Mouse (Mus musculus): ENCODE measurements around the gene Rasa3. TPM values are rescaled to one million over a fixed set of nuclear protein-coding genes. Genes with fewer than 3 reads are reported as not detected.

The Rasa3 gene
- polyA plus RNA-seq, 1 experiment from 2014 or later, result 11.4 TPM

DNA sequence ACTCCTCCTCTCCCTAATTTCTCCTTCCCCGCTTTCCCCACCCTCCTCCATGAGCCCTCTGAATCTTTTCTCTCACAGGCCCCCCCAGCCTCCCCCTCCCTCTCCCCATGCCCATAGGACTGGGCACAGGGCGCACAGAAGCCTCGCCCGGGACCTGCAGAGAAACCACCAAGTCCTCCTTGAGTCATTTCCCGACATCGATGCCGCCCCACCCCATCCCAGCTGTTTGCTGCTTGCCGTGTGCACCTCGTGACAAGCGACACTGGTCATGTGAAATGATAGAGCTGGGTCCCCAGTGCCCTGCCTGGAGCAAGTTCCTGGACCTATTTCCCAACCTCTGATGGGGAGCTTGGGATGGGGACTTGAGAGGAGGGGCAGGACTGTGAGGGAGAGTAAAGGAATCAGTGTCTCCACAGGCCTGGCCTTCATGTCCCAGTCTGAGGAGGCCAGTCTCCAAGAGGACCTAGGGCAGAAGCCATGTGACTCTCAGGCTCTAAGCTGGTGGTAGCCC is 53.4 kb downstream of the Rasa3 start:
- Histone ChIP-seq H3K4me3 (ENCODE audit: low read depth, low read length) (no peak overlapping the region), H3K9ac (replicated peaks) (no peak overlapping the region), H3K27ac (ENCODE audit: low read depth) (0 out of 2 replicates have a peak overlapping the region, but pooled peaks have one; percentile 11), H3K4me1 (ENCODE audit: insufficient read depth) (peaks cover 10% of the 10 kb centered on the region), H3K4me2 (ENCODE audit: low read depth, low read length) (no peak overlapping the region), H3K27me3 (ENCODE audit: insufficient read depth, low read length) (no peaks in the 10 kb centered on the region), H3K9me3 (ENCODE audit: low read length) (no peaks in the 10 kb centered on the region), H3K36me3 (replicated peaks; ENCODE audit: insufficient read depth, low read length) (no peaks in the 10 kb centered on the region; the same call in 1 of the 2 replicates)
- DNase-seq (peak; percentile 46), ATAC-seq (peak; percentile 43)
- 46% methylated on average over 9 of the region's 10 CpGs for WGBS (ENCODE audit: insufficient replicate concordance)
- no peak for TF ChIP-seq EP300 (IDR thresholded peaks at IDR 0.05; ENCODE audit: low read depth)
- no peak for TF ChIP-seq CTCF (IDR thresholded peaks at IDR 0.05; ENCODE audit: low read depth)

- Histone ChIP-seq H3K9ac (replicated peaks) (no peak overlapping the region), H3K4me3 (ENCODE audit: low read depth, low read length) (no peak overlapping the region), H3K4me2 (ENCODE audit: low read depth, low read length) (no peak overlapping the region), H3K9me3 (ENCODE audit: low read length) (no peaks in the 10 kb centered on the region), H3K27ac (ENCODE audit: low read depth) (no peak overlapping the region), H3K36me3 (replicated peaks; ENCODE audit: insufficient read depth, low read length) (no peaks in the 10 kb centered on the region; the same call in 1 of the 2 replicates), H3K27me3 (ENCODE audit: insufficient read depth, low read length) (no peaks in the 10 kb centered on the region), H3K4me1 (ENCODE audit: insufficient read depth) (peaks cover 10% of the 10 kb centered on the region)
- no peak for ATAC-seq
- DNase-seq, result no peak
- 64% methylated on average over 9 of the region's 9 CpGs for WGBS (ENCODE audit: insufficient replicate concordance)
- TF ChIP-seq CTCF (IDR thresholded peaks at IDR 0.05; ENCODE audit: low read depth) (no peak), EP300 (IDR thresholded peaks at IDR 0.05; ENCODE audit: low read depth) (no peak)
Observed at GRCm38 (mm10) chr8:13623038-13623750, 54.2 kb downstream of the Rasa3 start.

GRCm38 (mm10) chr8:13620226-13620920 is 57.0 kb downstream of the Rasa3 start:
- no peak overlapping the region for H3K4me2 ChIP-seq (ENCODE audit: low read depth, low read length)
- DNase-seq (no peak), ATAC-seq (no peak)
- H3K36me3 ChIP-seq (replicated peaks; ENCODE audit: insufficient read depth, low read length), result 0 out of 2 replicates have a peak, but pooled peaks cover 4% of the 10 kb centered on the region
- H3K27ac ChIP-seq (ENCODE audit: low read depth), result no peak overlapping the region
- no peaks in the 10 kb centered on the region for H3K27me3 ChIP-seq (ENCODE audit: insufficient read depth, low read length)
- H3K4me1 ChIP-seq (ENCODE audit: insufficient read depth), result peaks cover 10% of the 10 kb centered on the region
- no peak overlapping the region for H3K4me3 ChIP-seq (ENCODE audit: low read depth, low read length)
- TF ChIP-seq CTCF (IDR thresholded peaks at IDR 0.05; ENCODE audit: low read depth) (no peak), EP300 (IDR thresholded peaks at IDR 0.05; ENCODE audit: low read depth) (no peak)
- no peaks in the 10 kb centered on the region for H3K9me3 ChIP-seq (ENCODE audit: low read length)
- no peak overlapping the region for H3K9ac ChIP-seq (replicated peaks)
- WGBS (ENCODE audit: insufficient replicate concordance), result 77% methylated on average over 9 of the region's 9 CpGs

- H3K9ac ChIP-seq (replicated peaks), result no peak overlapping the region
- H3K4me2 ChIP-seq (ENCODE audit: low read depth, low read length), result no peak overlapping the region
- no peak overlapping the region for H3K27ac ChIP-seq (ENCODE audit: low read depth)
- H3K27me3 ChIP-seq (ENCODE audit: insufficient read depth, low read length), result no peaks in the 10 kb centered on the region
- no peak for ATAC-seq
- H3K36me3 ChIP-seq (replicated peaks; ENCODE audit: insufficient read depth, low read length), result peaks cover 13% of the 10 kb centered on the region; the same call in 1 of the 2 replicates
- no peak overlapping the region for H3K4me3 ChIP-seq (ENCODE audit: low read depth, low read length)
- no peaks in the 10 kb centered on the region for H3K9me3 ChIP-seq (ENCODE audit: low read length)
- no peak for TF ChIP-seq CTCF (IDR thresholded peaks at IDR 0.05; ENCODE audit: low read depth)
- no peak for TF ChIP-seq EP300 (IDR thresholded peaks at IDR 0.05; ENCODE audit: low read depth)
- H3K4me1 ChIP-seq (ENCODE audit: insufficient read depth), result no peaks in the 10 kb centered on the region
- WGBS (ENCODE audit: insufficient replicate concordance), result 81% methylated on average over 17 of the region's 17 CpGs
- DNase-seq, result no peak
Observed at GRCm38 (mm10) chr8:13616831-13617505, 60.4 kb downstream of the Rasa3 start.

DNA sequence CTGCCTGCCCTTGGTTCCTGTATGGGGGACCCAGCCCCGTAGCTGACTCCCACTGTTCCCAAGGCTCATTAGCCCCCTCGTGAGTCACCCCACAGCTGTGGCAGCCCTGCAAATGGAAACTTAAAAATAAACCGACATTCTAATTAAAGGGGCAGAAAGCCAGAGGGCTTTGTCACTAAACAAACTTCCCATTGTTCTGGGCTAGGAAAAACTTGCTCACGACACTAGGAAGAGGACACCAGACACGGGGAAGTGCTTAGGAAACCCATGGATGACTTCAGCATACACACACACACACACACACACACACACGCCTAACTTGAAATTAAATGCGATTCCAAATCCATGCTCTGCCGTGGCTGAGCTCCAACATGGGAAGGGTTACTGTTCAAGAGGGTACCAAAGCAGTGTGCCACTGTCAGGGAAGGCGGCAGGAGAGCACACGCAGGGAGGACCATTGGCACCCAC is 62.4 kb downstream of the Rasa3 start:
- no peaks in the 10 kb centered on the region for H3K27me3 ChIP-seq (ENCODE audit: insufficient read depth, low read length)
- ATAC-seq (no peak), DNase-seq (no peak)
- H3K27ac ChIP-seq (ENCODE audit: low read depth), result no peak overlapping the region
- H3K4me3 ChIP-seq (ENCODE audit: low read depth, low read length), result no peak overlapping the region
- H3K9me3 ChIP-seq (ENCODE audit: low read length), result no peaks in the 10 kb centered on the region
- no peak overlapping the region for H3K4me2 ChIP-seq (ENCODE audit: low read depth, low read length)
- H3K36me3 ChIP-seq (replicated peaks; ENCODE audit: insufficient read depth, low read length), result peaks cover 13% of the 10 kb centered on the region; the same call in 1 of the 2 replicates
- no peaks in the 10 kb centered on the region for H3K4me1 ChIP-seq (ENCODE audit: insufficient read depth)
- no peak overlapping the region for H3K9ac ChIP-seq (replicated peaks)
- TF ChIP-seq CTCF (IDR thresholded peaks at IDR 0.05; ENCODE audit: low read depth) (no peak), EP300 (IDR thresholded peaks at IDR 0.05; ENCODE audit: low read depth) (no peak)
- 62% methylated on average over 10 of the region's 10 CpGs for WGBS (ENCODE audit: insufficient replicate concordance)
